Mouse (Mus musculus) mesoderm, embryonic 11.5 days (tissue): ENCODE measurements around the gene Icos.

Source experiments
- DNase-seq: peaks from one replicate; pipeline ENCODE4 v3.0.0-alpha.2; 2012; ENCODE audit warnings: low read depth, low spot score

Icos gene

GRCm38 (mm10) chr1:61039310-61039709, 61.6 kb downstream of the Icos start:
- no peak for DNase-seq

- DNase-seq = no peak
Observed at GRCm38 (mm10) chr1:61040401-61040800, 62.7 kb downstream of the Icos start.

- DNase-seq = no peak
Observed at GRCm38 (mm10) chr1:61042842-61043241, 65.1 kb downstream of the Icos start.

- no peak for DNase-seq
Observed at GRCm38 (mm10) chr1:61046055-61046705, 68.5 kb downstream of the Icos start.

GRCm38 (mm10) chr1:61047336-61047735, 69.6 kb downstream of the Icos start:
- DNase-seq = no peak
